Mouse (Mus musculus): ENCODE measurements around the gene Sh2b3. TPM values are rescaled to one million over a fixed set of nuclear protein-coding genes. Genes with fewer than 3 reads are reported as not detected.

Sh2b3 gene
- 7.5 and 9.4 TPM in 2 replicates for polyA plus RNA-seq (2015; fragmentation: Nextera tagmentation; extraction: Ambion mirVana)

- H3K36me3 ChIP-seq: no peaks in the 10 kb centered on the region
- H3K27ac ChIP-seq (replicated peaks): peak within 1 kb of the TSS; percentile 74
- H3K9me3 ChIP-seq (replicated peaks): no peaks in the 10 kb centered on the region
- H3K9ac ChIP-seq (replicated peaks): peak within 1 kb of the TSS; percentile 83
- peaks cover 64% of the 10 kb centered on the region for H3K4me1 ChIP-seq
- peak within 1 kb of the TSS; percentile 94 for H3K4me2 ChIP-seq
- peak; percentile 5; the same call in 1 of the 2 replicates for ATAC-seq (ENCODE audit: low FRiP score)
- WGBS: under 1% methylated on average over 35 of the region's 35 CpGs
- peak within 1 kb of the TSS; percentile 80 for H3K4me3 ChIP-seq (replicated peaks)
- peaks cover 41% of the 10 kb centered on the region for H3K27me3 ChIP-seq (replicated peaks)
These were observed at the start of gene Sh2b3 for GRCm38 (mm10) chr5:121837441-121838340. TSS of gene Sh2b3 (minus strand) at chr5:121837646.

- 64% methylated on average over 8 of the region's 8 CpGs for WGBS
- 0 out of 2 replicates have a peak, but pooled peaks have one; percentile 44 for ATAC-seq (ENCODE audit: low FRiP score)
These were observed 45.9 kb upstream of the Sh2b3 start for GRCm38 (mm10) chr5:121883356-121883755.

GRCm38 (mm10) chr5:121879211-121879610 is 41.8 kb upstream of the Sh2b3 start:
- Histone ChIP-seq H3K4me2 (no peak overlapping the region), H3K27me3 (replicated peaks) (no peaks in the 10 kb centered on the region), H3K9me3 (replicated peaks) (no peaks in the 10 kb centered on the region), H3K4me1 (0 out of 2 replicates have a peak, but pooled peaks cover 3% of the 10 kb centered on the region), H3K9ac (replicated peaks) (no peak overlapping the region), H3K4me3 (replicated peaks) (no peak overlapping the region), H3K27ac (replicated peaks) (no peak overlapping the region), H3K36me3 (peaks cover 8% of the 10 kb centered on the region; the same call in 1 of the 2 replicates)
- no peak for ATAC-seq (ENCODE audit: low FRiP score)
- 59% methylated on average over 6 of the region's 6 CpGs for WGBS

More at GRCm38 (mm10) chr5:121883356-121883755, 45.9 kb upstream of the Sh2b3 start:
- Histone ChIP-seq H3K4me2 (no peak overlapping the region), H3K9me3 (replicated peaks) (no peaks in the 10 kb centered on the region), H3K4me1 (no peaks in the 10 kb centered on the region), H3K27ac (replicated peaks) (no peak overlapping the region), H3K9ac (replicated peaks) (no peak overlapping the region), H3K27me3 (replicated peaks) (no peaks in the 10 kb centered on the region), H3K36me3 (0 out of 2 replicates have a peak, but pooled peaks cover 9% of the 10 kb centered on the region), H3K4me3 (replicated peaks) (no peak overlapping the region)

GRCm38 (mm10) chr5:121878703-121879102 is 41.3 kb upstream of the Sh2b3 start:
- 68% methylated on average over 17 of the region's 17 CpGs for WGBS
- no peak for ATAC-seq (ENCODE audit: low FRiP score)

GRCm38 (mm10) chr5:121876901-121877300 is 39.5 kb upstream of the Sh2b3 start:
- ATAC-seq (ENCODE audit: low FRiP score): no peak
- no peaks in the 10 kb centered on the region for H3K9me3 ChIP-seq (replicated peaks)
- H3K4me1 ChIP-seq: 0 out of 2 replicates have a peak, but pooled peaks cover 3% of the 10 kb centered on the region
- no peak overlapping the region for H3K4me3 ChIP-seq (replicated peaks)
- H3K27me3 ChIP-seq (replicated peaks): no peaks in the 10 kb centered on the region
- H3K36me3 ChIP-seq: peaks cover 8% of the 10 kb centered on the region; the same call in 1 of the 2 replicates
- no peak overlapping the region for H3K4me2 ChIP-seq
- H3K27ac ChIP-seq (replicated peaks): no peak overlapping the region
- WGBS: 84% methylated on average over 12 of the region's 12 CpGs
- H3K9ac ChIP-seq (replicated peaks): no peak overlapping the region

More at GRCm38 (mm10) chr5:121878703-121879102, 41.3 kb upstream of the Sh2b3 start:
- Histone ChIP-seq H3K36me3 (peaks cover 8% of the 10 kb centered on the region; the same call in 1 of the 2 replicates), H3K4me2 (no peak overlapping the region), H3K27me3 (replicated peaks) (no peaks in the 10 kb centered on the region), H3K9ac (replicated peaks) (no peak overlapping the region), H3K9me3 (replicated peaks) (no peaks in the 10 kb centered on the region), H3K4me1 (0 out of 2 replicates have a peak, but pooled peaks cover 3% of the 10 kb centered on the region), H3K27ac (replicated peaks) (no peak overlapping the region), H3K4me3 (replicated peaks) (no peak overlapping the region)

GRCm38 (mm10) chr5:121875041-121875440 is 37.6 kb upstream of the Sh2b3 start:
- WGBS: 91% methylated on average over 12 of the region's 12 CpGs
- Histone ChIP-seq H3K4me1 (0 out of 2 replicates have a peak, but pooled peaks cover 3% of the 10 kb centered on the region), H3K36me3 (peaks cover 8% of the 10 kb centered on the region; the same call in 1 of the 2 replicates), H3K4me2 (no peak overlapping the region), H3K27me3 (replicated peaks) (no peaks in the 10 kb centered on the region), H3K4me3 (replicated peaks) (no peak overlapping the region), H3K27ac (replicated peaks) (no peak overlapping the region), H3K9me3 (replicated peaks) (no peaks in the 10 kb centered on the region), H3K9ac (replicated peaks) (no peak overlapping the region)
- ATAC-seq (ENCODE audit: low FRiP score): no peak

- Histone ChIP-seq H3K9ac (replicated peaks) (no peak overlapping the region), H3K4me1 (no peaks in the 10 kb centered on the region), H3K9me3 (replicated peaks) (no peaks in the 10 kb centered on the region), H3K27me3 (replicated peaks) (no peaks in the 10 kb centered on the region), H3K36me3 (peaks cover 15% of the 10 kb centered on the region), H3K4me3 (replicated peaks) (no peak overlapping the region), H3K27ac (replicated peaks) (no peak overlapping the region), H3K4me2 (no peak overlapping the region)
- WGBS: 10% methylated on average over 4 of the region's 4 CpGs
- ATAC-seq (ENCODE audit: low FRiP score): peak; percentile 42; the same call in 1 of the 2 replicates
These were observed 34.7 kb upstream of the Sh2b3 start for GRCm38 (mm10) chr5:121872158-121872557.

- Histone ChIP-seq H3K9ac (replicated peaks) (no peak overlapping the region), H3K4me3 (replicated peaks) (no peak overlapping the region), H3K4me1 (no peaks in the 10 kb centered on the region), H3K36me3 (peaks cover 15% of the 10 kb centered on the region), H3K27ac (replicated peaks) (no peak overlapping the region), H3K4me2 (no peak overlapping the region), H3K9me3 (replicated peaks) (no peaks in the 10 kb centered on the region), H3K27me3 (replicated peaks) (no peaks in the 10 kb centered on the region)
- 88% methylated on average over 13 of the region's 13 CpGs for WGBS
- no peak for ATAC-seq (ENCODE audit: low FRiP score)
These were observed 34.1 kb upstream of the Sh2b3 start for GRCm38 (mm10) chr5:121871515-121872030.

- no peaks in the 10 kb centered on the region for H3K9me3 ChIP-seq (replicated peaks)
- 84% methylated on average over 6 of the region's 6 CpGs for WGBS
- H3K9ac ChIP-seq (replicated peaks): no peak overlapping the region
- H3K27me3 ChIP-seq (replicated peaks): no peaks in the 10 kb centered on the region
- no peak overlapping the region for H3K4me2 ChIP-seq
- ATAC-seq (ENCODE audit: low FRiP score): no peak
- H3K4me1 ChIP-seq: no peaks in the 10 kb centered on the region
- no peak overlapping the region for H3K4me3 ChIP-seq (replicated peaks)
- H3K27ac ChIP-seq (replicated peaks): no peak overlapping the region
- H3K36me3 ChIP-seq: peaks cover 10% of the 10 kb centered on the region
These were observed 33.4 kb upstream of the Sh2b3 start for GRCm38 (mm10) chr5:121870832-121871231.

- no peak overlapping the region for H3K4me3 ChIP-seq (replicated peaks)
- no peak overlapping the region for H3K9ac ChIP-seq (replicated peaks)
- no peak overlapping the region for H3K4me2 ChIP-seq
- WGBS: 71% methylated on average over 5 of the region's 5 CpGs
- H3K27ac ChIP-seq (replicated peaks): no peak overlapping the region
- no peaks in the 10 kb centered on the region for H3K4me1 ChIP-seq
- H3K27me3 ChIP-seq (replicated peaks): no peaks in the 10 kb centered on the region
- peaks cover 7% of the 10 kb centered on the region for H3K36me3 ChIP-seq
- no peaks in the 10 kb centered on the region for H3K9me3 ChIP-seq (replicated peaks)
- no peak for ATAC-seq (ENCODE audit: low FRiP score)
These were observed 30.5 kb upstream of the Sh2b3 start for GRCm38 (mm10) chr5:121867963-121868362.

- WGBS: 13% methylated on average over 4 of the region's 11 CpGs
These were observed 26.9 kb upstream of the Sh2b3 start for GRCm38 (mm10) chr5:121864330-121864729.

More at GRCm38 (mm10) chr5:121864330-121864729, 26.9 kb upstream of the Sh2b3 start:
- Histone ChIP-seq H3K27me3 (replicated peaks) (no peaks in the 10 kb centered on the region), H3K4me1 (no peaks in the 10 kb centered on the region), H3K27ac (replicated peaks) (no peak overlapping the region), H3K9me3 (replicated peaks) (no peaks in the 10 kb centered on the region), H3K36me3 (peaks cover 19% of the 10 kb centered on the region), H3K9ac (replicated peaks) (no peak overlapping the region), H3K4me3 (replicated peaks) (no peak overlapping the region), H3K4me2 (peak overlapping the region; percentile 26; the same call in 1 of the 2 replicates)
- ATAC-seq (ENCODE audit: low FRiP score): no peak

All from neural tube, embryonic 15.5 days (tissue).